Mouse (Mus musculus) small intestine, adult 2 months (tissue): ENCODE measurements around the gene Six2. TPM values are rescaled to one million over a fixed set of nuclear protein-coding genes. Genes with fewer than 3 reads are reported as not detected.

Experiments
- H3K27ac ChIP-seq: fragments of 200-500 bp; 2 replicates; pipeline ENCODE4 v1.5.1; 2012; ENCODE audit warnings: low read depth, low read length, control low read depth, inconsistent platforms; ENCODE audit not compliant: insufficient read depth
- H3K27me3 ChIP-seq: fragments of 200-500 bp; 2 replicates; pipeline ENCODE4 v1.6.1; 2012; ENCODE audit warnings: mild to moderate bottlenecking, moderate library complexity, low read length, inconsistent platforms; ENCODE audit not compliant: control insufficient read depth, insufficient read depth
- H3K36me3 ChIP-seq: fragments of 200-500 bp; 2 replicates; pipeline ENCODE4 v1.6.1; 2012; ENCODE audit warnings: mild to moderate bottlenecking, low read length, control low read depth, inconsistent platforms; ENCODE audit not compliant: control insufficient read depth, insufficient read depth
- H3K4me1 ChIP-seq: fragments of 200-500 bp; 2 replicates; pipeline ENCODE4 v1.6.1; 2012; ENCODE audit warnings: low read length, inconsistent platforms, mixed read lengths; ENCODE audit not compliant: control insufficient read depth, insufficient read depth, insufficient read length
- H3K4me3 ChIP-seq: fragments of 200-500 bp; 2 replicates; pipeline ENCODE4 v1.5.1; 2012; ENCODE audit warnings: low read depth, mild to moderate bottlenecking, control low read depth, inconsistent platforms, low read length, moderate library complexity
- CTCF ChIP-seq: fragments of 200-500 bp; IDR thresholded peaks from 2 replicates; pipeline ENCODE4 v1.5.1; 2012; ENCODE audit warnings: low read depth, mild to moderate bottlenecking, control low read depth, inconsistent platforms, low read length, moderate library complexity, mixed read lengths; ENCODE audit not compliant: insufficient replicate concordance, insufficient read length; ENCODE audit errors: extremely low read depth
- POLR2A ChIP-seq: fragments of 200-500 bp; IDR thresholded peaks from 2 replicates; pipeline ENCODE4 v1.6.1; 2012; ENCODE audit warnings: low read depth, mild to moderate bottlenecking, control low read depth, inconsistent platforms, low read length, moderate library complexity
- WGBS: fragments of 180-500 bp; shearing (Covaris S2); methylation state at CpG from one replicate; pipeline ENCODE4 v1.1.7; 2018; 5-methylcytosine and 5-hydroxymethylcytosine counted together
- polyA plus RNA-seq: library from polyadenylated mRNA; depleted of rRNA; stranded (reverse); fragments of >200 nt; gene quantifications from 2 replicates; pipeline ENCODE4 v1.2.3, GENCODE M21; 2012

Gene Six2
- polyA plus RNA-seq, 1 experiment = not detected

DNA sequence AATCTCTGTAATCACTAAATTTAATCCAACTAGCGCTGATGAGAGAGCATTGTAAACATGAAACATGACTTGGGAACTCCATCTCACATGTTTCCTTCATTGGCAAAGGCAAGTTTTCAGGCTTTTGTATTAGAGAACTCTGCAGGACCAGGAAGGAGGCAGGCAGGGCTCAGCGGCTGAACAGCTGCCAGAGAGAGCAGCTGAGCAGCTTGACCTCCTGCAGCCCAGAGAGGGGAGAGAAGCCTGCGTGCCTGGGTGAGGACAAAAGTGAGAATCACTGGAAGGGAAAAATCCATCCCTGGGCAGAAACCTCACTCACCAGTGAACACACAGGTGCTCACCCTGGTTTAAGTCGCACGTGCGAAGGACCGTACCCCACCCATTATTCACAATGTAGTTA is 29.2 kb upstream of the Six2 start:
- no peak overlapping the region for H3K4me3 ChIP-seq
- TF ChIP-seq CTCF (no peak), POLR2A (no peak)
- no peaks in the 10 kb centered on the region for H3K27me3 ChIP-seq
- no peak overlapping the region for H3K27ac ChIP-seq
- 73% methylated on average over 7 of the region's 7 CpGs for WGBS
- no peaks in the 10 kb centered on the region for H3K36me3 ChIP-seq
- no peaks in the 10 kb centered on the region for H3K4me1 ChIP-seq

DNA sequence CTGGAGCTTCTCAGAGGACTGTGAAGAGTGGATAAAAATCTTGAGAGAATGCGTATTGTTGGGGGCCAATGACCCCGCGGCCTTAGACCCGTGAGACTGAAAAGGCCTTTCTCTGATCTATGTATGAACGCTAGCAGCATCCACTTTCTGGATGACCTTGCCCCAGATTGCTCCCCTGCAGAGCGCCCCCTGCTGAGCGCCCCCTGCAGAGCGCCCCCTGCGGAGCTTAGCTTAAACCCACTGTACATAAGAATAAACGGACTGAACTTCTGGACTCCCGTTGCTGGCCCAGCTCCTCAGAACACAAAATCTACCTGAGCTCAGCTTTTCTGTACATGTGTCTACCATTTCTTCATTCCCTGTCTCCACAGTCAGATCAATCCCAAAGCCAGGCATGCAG is 27.7 kb upstream of the Six2 start:
- H3K36me3 ChIP-seq = no peaks in the 10 kb centered on the region
- WGBS = 68% methylated on average over 11 of the region's 11 CpGs
- no peak overlapping the region for H3K4me3 ChIP-seq
- no peak overlapping the region for H3K27ac ChIP-seq
- no peak for TF ChIP-seq CTCF
- no peak for TF ChIP-seq POLR2A
- no peaks in the 10 kb centered on the region for H3K27me3 ChIP-seq
- no peaks in the 10 kb centered on the region for H3K4me1 ChIP-seq

GRCm38 (mm10) chr17:85714370-85714769 is 26.3 kb upstream of the Six2 start:
- WGBS = 58% methylated on average over 5 of the region's 5 CpGs
- H3K4me1 ChIP-seq = no peaks in the 10 kb centered on the region
- H3K4me3 ChIP-seq = no peak overlapping the region
- H3K27ac ChIP-seq = no peak overlapping the region
- no peak for TF ChIP-seq CTCF
- TF ChIP-seq POLR2A = no peak
- H3K36me3 ChIP-seq = no peaks in the 10 kb centered on the region
- no peaks in the 10 kb centered on the region for H3K27me3 ChIP-seq

GRCm38 (mm10) chr17:85712874-85713273 is 24.8 kb upstream of the Six2 start:
- TF ChIP-seq CTCF (no peak), POLR2A (no peak)
- Histone ChIP-seq H3K27me3 (no peaks in the 10 kb centered on the region), H3K36me3 (no peaks in the 10 kb centered on the region), H3K27ac (no peak overlapping the region), H3K4me3 (no peak overlapping the region), H3K4me1 (no peaks in the 10 kb centered on the region)
- WGBS = 81% methylated on average over 10 of the region's 10 CpGs

GRCm38 (mm10) chr17:85704369-85705260 is 16.5 kb upstream of the Six2 start:
- Histone ChIP-seq H3K36me3 (no peaks in the 10 kb centered on the region), H3K27ac (no peak overlapping the region), H3K27me3 (no peaks in the 10 kb centered on the region), H3K4me1 (no peaks in the 10 kb centered on the region), H3K4me3 (no peak overlapping the region)
- WGBS = 70% methylated on average over 12 of the region's 12 CpGs
- TF ChIP-seq CTCF = no peak
- TF ChIP-seq POLR2A = no peak

- Histone ChIP-seq H3K36me3 (no peaks in the 10 kb centered on the region), H3K27me3 (no peaks in the 10 kb centered on the region), H3K27ac (no peak overlapping the region), H3K4me3 (no peak overlapping the region), H3K4me1 (no peaks in the 10 kb centered on the region)
- TF ChIP-seq CTCF (no peak), POLR2A (no peak)
- 40% methylated on average over 4 of the region's 4 CpGs for WGBS
These were observed 12.0 kb upstream of the Six2 start for GRCm38 (mm10) chr17:85700028-85700427.

- no peaks in the 10 kb centered on the region for H3K4me1 ChIP-seq
- no peak overlapping the region for H3K27ac ChIP-seq
- H3K4me3 ChIP-seq = no peak overlapping the region
- H3K36me3 ChIP-seq = no peaks in the 10 kb centered on the region
- no peak for TF ChIP-seq POLR2A
- no peak for TF ChIP-seq CTCF
- H3K27me3 ChIP-seq = no peaks in the 10 kb centered on the region
- 37% methylated on average over 6 of the region's 6 CpGs for WGBS
These were observed 10.6 kb upstream of the Six2 start for GRCm38 (mm10) chr17:85698643-85699042.
